Mouse (Mus musculus): ENCODE measurements around the gene B430305J03Rik. TPM values are rescaled to one million over a fixed set of nuclear protein-coding genes. Genes with fewer than 3 reads are reported as not detected.

B430305J03Rik gene
- total and polyA plus RNA-seq, 3 experiments = not detected

DNA sequence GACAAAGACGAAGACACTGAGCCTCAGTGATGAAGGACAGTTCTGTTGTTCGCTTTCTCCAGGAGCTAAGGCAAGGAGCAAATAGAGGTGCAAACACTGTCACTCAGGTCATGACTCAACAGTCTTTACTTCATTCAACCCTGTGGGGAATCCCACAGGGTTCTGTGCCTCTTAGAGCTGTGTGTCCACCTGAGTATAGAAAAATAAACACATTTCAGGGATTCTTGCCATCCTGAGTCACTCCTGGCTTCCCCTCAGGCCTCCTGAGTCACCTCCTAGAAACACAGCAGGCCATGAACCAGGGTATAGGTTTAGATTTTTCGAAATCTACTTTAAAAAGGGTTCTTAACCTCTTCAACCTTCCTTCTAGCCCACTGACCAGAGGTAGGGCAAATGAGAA lies 29.6 kb upstream of the B430305J03Rik start:
- Histone ChIP-seq H3K27ac (ENCODE audit: insufficient read depth, low read depth) (no peak overlapping the region), H3K4me2 (ENCODE audit: insufficient read depth, low read depth, poor library complexity, severe bottlenecking) (no peak overlapping the region), H3K9ac (ENCODE audit: insufficient read depth, low read depth) (no peak overlapping the region), H3K4me3 (replicated peaks in 1 of 3; ENCODE audit: low read depth in 2 of 3, low read length in 2 of 3, poor library complexity in 1 of 3) (no peak overlapping the region), H3K79me2 (replicated peaks; ENCODE audit: control insufficient read depth, extremely low read depth, insufficient read depth, poor library complexity, severe bottlenecking) (no peaks in the 10 kb centered on the region), H3K36me3 (replicated peaks in 1 of 2; ENCODE audit: control insufficient read depth in 1 of 2, insufficient read depth in 1 of 2, low read length in 1 of 2) (no peaks in the 10 kb centered on the region), H3K4me1 (ENCODE audit: control insufficient read depth in 1 of 2, insufficient read depth in 2 of 2) (no peaks in the 10 kb centered on the region), H3K9me3 (replicated peaks; ENCODE audit: low read length) (peaks cover 40% of the 10 kb centered on the region), H3K27me3 (replicated peaks) (no peaks in the 10 kb centered on the region)
- dilution Hi-C loops (cut with MboI; ENCODE audit: extremely low pct_ligation_motif_present, extremely low pct_unique_long_range_greater_than_20kb, low sequenced_read_pairs) (no loop called here), in situ Hi-C loops (cut with MboI; ENCODE audit: low pct_ligation_motif_present, low pct_unique_long_range_greater_than_20kb, low sequenced_read_pairs) (no loop called here)
- TF ChIP-seq BHLHE40 (IDR thresholded peaks at IDR 0.05; ENCODE audit: low read depth, low read length) (no peak), E2F4 (IDR thresholded peaks at IDR 0.05; ENCODE audit: insufficient replicate concordance, low read depth, low read length) (no peak), POLR2A (IDR thresholded peaks at IDR 0.05; ENCODE audit: low read depth, low read length) (no peak), POLR2AphosphoS2 (IDR thresholded peaks at IDR 0.05; ENCODE audit: low read depth, low read length) (no peak), MXI1 (IDR thresholded peaks at IDR 0.05; ENCODE audit: low read depth, low read length) (no peak), NRF1 (IDR thresholded peaks at IDR 0.05; ENCODE audit: low read depth, low read length) (no peak), ETS1 (conservative IDR thresholded peaks at IDR 0.05; ENCODE audit: low read depth, low read length) (no peak), EP300 (IDR thresholded peaks at IDR 0.05; ENCODE audit: low read length) (no peak), ZNF384 (IDR thresholded peaks at IDR 0.05; ENCODE audit: low read depth, low read length) (no peak), ELF1 (IDR thresholded peaks at IDR 0.05; ENCODE audit: low read depth, low read length) (no peak), CTCF (conservative IDR thresholded peaks at IDR 0.05 in 1 of 2, IDR thresholded peaks at IDR 0.05 in 1 of 2; ENCODE audit: low read depth in 2 of 2, low read length in 2 of 2) (no peak), ZC3H11A (IDR thresholded peaks at IDR 0.05; ENCODE audit: low read depth, low read length) (no peak), RAD21 (IDR thresholded peaks at IDR 0.05; ENCODE audit: low read depth, low read length) (no peak), SMC3 (IDR thresholded peaks at IDR 0.05; ENCODE audit: low read depth, low read length) (no peak), JUN (IDR thresholded peaks at IDR 0.05; ENCODE audit: insufficient read depth, low read depth, low read length) (no peak), RCOR1 (conservative IDR thresholded peaks at IDR 0.05; ENCODE audit: low read depth, low read length) (no peak), MAFK (IDR thresholded peaks at IDR 0.05; ENCODE audit: insufficient replicate concordance, low read length) (no peak), MAX (IDR thresholded peaks at IDR 0.05; ENCODE audit: low read length) (no peak), CHD1 (IDR thresholded peaks at IDR 0.05; ENCODE audit: low read depth, low read length) (no peak)
- DNase-seq (ENCODE audit: extremely low read depth) = no peak

DNA sequence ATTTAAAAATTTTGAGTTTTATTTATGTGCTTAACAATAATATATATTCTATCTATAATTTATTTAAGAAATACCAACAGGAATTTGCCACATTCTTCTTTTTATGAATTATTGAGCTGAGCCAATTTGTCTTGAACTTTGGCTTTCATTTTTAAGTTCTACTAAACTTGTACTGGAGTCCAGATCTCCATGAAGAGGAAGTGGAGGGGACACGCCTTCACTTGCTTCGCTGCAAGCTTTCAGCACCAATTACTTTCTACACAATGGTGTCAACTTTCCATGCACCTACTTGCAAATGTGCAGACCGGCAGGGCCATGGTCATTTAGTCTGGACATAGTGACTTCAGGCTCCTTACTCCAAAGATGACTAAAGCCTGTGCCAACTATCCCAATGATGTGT lies 27.8 kb upstream of the B430305J03Rik start:
- Histone ChIP-seq H3K79me2 (replicated peaks; ENCODE audit: control insufficient read depth, extremely low read depth, insufficient read depth, poor library complexity, severe bottlenecking) (no peaks in the 10 kb centered on the region), H3K9me3 (replicated peaks; ENCODE audit: low read length) (peaks cover 43% of the 10 kb centered on the region), H3K27ac (ENCODE audit: insufficient read depth, low read depth) (no peak overlapping the region), H3K9ac (ENCODE audit: insufficient read depth, low read depth) (no peak overlapping the region), H3K4me2 (ENCODE audit: insufficient read depth, low read depth, poor library complexity, severe bottlenecking) (no peak overlapping the region), H3K4me3 (replicated peaks in 1 of 3; ENCODE audit: low read depth in 2 of 3, low read length in 2 of 3, poor library complexity in 1 of 3) (no peak overlapping the region), H3K4me1 (ENCODE audit: control insufficient read depth in 1 of 2, insufficient read depth in 2 of 2) (no peaks in the 10 kb centered on the region), H3K36me3 (replicated peaks in 1 of 2; ENCODE audit: control insufficient read depth in 1 of 2, insufficient read depth in 1 of 2, low read length in 1 of 2) (no peaks in the 10 kb centered on the region), H3K27me3 (replicated peaks) (no peaks in the 10 kb centered on the region)
- dilution Hi-C loops (cut with MboI; ENCODE audit: extremely low pct_ligation_motif_present, extremely low pct_unique_long_range_greater_than_20kb, low sequenced_read_pairs) = no loop called here
- DNase-seq (ENCODE audit: extremely low read depth) = no peak
- in situ Hi-C loops (cut with MboI; ENCODE audit: low pct_ligation_motif_present, low pct_unique_long_range_greater_than_20kb, low sequenced_read_pairs) = no loop called here
- TF ChIP-seq POLR2AphosphoS2 (IDR thresholded peaks at IDR 0.05; ENCODE audit: low read depth, low read length) (no peak), ETS1 (conservative IDR thresholded peaks at IDR 0.05; ENCODE audit: low read depth, low read length) (no peak), PAX5 (IDR thresholded peaks at IDR 0.05; ENCODE audit: low read length) (no peak), CHD1 (IDR thresholded peaks at IDR 0.05; ENCODE audit: low read depth, low read length) (no peak), IRF4 (IDR thresholded peaks at IDR 0.05; ENCODE audit: low read depth, low read length) (no peak), SMC3 (IDR thresholded peaks at IDR 0.05; ENCODE audit: low read depth, low read length) (no peak), UBTF (IDR thresholded peaks at IDR 0.05; ENCODE audit: low read depth, low read length) (no peak), BHLHE40 (IDR thresholded peaks at IDR 0.05; ENCODE audit: low read depth, low read length) (no peak), MXI1 (IDR thresholded peaks at IDR 0.05; ENCODE audit: low read depth, low read length) (no peak), CTCF (conservative IDR thresholded peaks at IDR 0.05 in 1 of 2, IDR thresholded peaks at IDR 0.05 in 1 of 2; ENCODE audit: low read depth in 2 of 2, low read length in 2 of 2) (no peak), MAFK (IDR thresholded peaks at IDR 0.05; ENCODE audit: insufficient replicate concordance, low read length) (no peak), TCF12 (IDR thresholded peaks at IDR 0.05; ENCODE audit: low read depth, low read length) (no peak), ELF1 (IDR thresholded peaks at IDR 0.05; ENCODE audit: low read depth, low read length) (no peak), JUN (IDR thresholded peaks at IDR 0.05; ENCODE audit: insufficient read depth, low read depth, low read length) (no peak), USF1 (IDR thresholded peaks at IDR 0.05; ENCODE audit: low read depth, low read length) (no peak), USF2 (conservative IDR thresholded peaks at IDR 0.05; ENCODE audit: low read depth, low read length) (no peak)

Measured in CH12.LX (cell line).